Mouse (Mus musculus) layer of hippocampus, adult 18-20 months (tissue): ENCODE data around the gene Nfkbib. TPM values are rescaled to one million over a fixed set of nuclear protein-coding genes. Genes with fewer than 3 reads are reported as not detected.
A peak's percentile ranks its signal among the peaks of the same experiment; 100 is the strongest.

ENCODE experiments used
- DNase-seq, 2 experiments: peaks; one replicate each; pipeline ENCODE4 v3.0.0; 2022; ENCODE audit warnings: low spot score in 2 of 2
- total RNA-seq, 2 experiments: library from RNA; stranded (reverse); gene quantifications; 2 replicates each; pipeline ENCODE4 v1.2.3; 2021

Gene Nfkbib
- total RNA-seq, 2 experiments from 2014 or later = 29.0 to 29.2 TPM

- no peak for DNase-seq
These were observed 3.0 kb upstream of the Nfkbib start for GRCm38 (mm10) chr7:28770309-28770708.

- DNase-seq = no peak
These were observed 2.2 kb upstream of the Nfkbib start for GRCm38 (mm10) chr7:28769414-28769958.

GRCm38 (mm10) chr7:28766910-28767309, 402 bp downstream of the Nfkbib start:
- DNase-seq = no peak

- DNase-seq = peak; percentile 98 to 100
These were observed 986 bp downstream of the Nfkbib start, which contains the start of gene Sirt2 for GRCm38 (mm10) chr7:28766173-28766879. Sirt2 (plus strand) TSS chr7:28766735.

GRCm38 (mm10) chr7:28765211-28765610, 2.1 kb downstream of the Nfkbib start:
- DNase-seq = no peak

GRCm38 (mm10) chr7:28761907-28762306, 5.4 kb downstream of the Nfkbib start:
- DNase-seq = no peak

GRCm38 (mm10) chr7:28758623-28759022, 8.7 kb downstream of the Nfkbib start:
- DNase-seq = no peak

GRCm38 (mm10) chr7:28756079-28756478, 11.2 kb downstream of the Nfkbib start, which contains the start of gene Ccer2:
Ccer2 (plus strand) TSS chr7:28756174.
- DNase-seq = no peak

GRCm38 (mm10) chr7:28749935-28750334, 17.4 kb downstream of the Nfkbib start:
- DNase-seq = no peak

- DNase-seq = peak; percentile 96 to 99
These were observed 25.4 kb downstream of the Nfkbib start, which contains the start of the genes Mrps12 and Sars2 for GRCm38 (mm10) chr7:28741709-28742438. Mrps12 (minus strand) TSS chr7:28741820. Sars2 (plus strand) TSS chr7:28741992.

GRCm38 (mm10) chr7:28741368-28741708, 26.0 kb downstream of the Nfkbib start:
- DNase-seq = peak in 1 of 2 experiments; percentile 20

GRCm38 (mm10) chr7:28740949-28741348, 26.4 kb downstream of the Nfkbib start:
- no peak for DNase-seq

- no peak for DNase-seq
These were observed 27.5 kb downstream of the Nfkbib start for GRCm38 (mm10) chr7:28739829-28740228.

GRCm38 (mm10) chr7:28735701-28736100, 31.6 kb downstream of the Nfkbib start:
- DNase-seq = no peak

- no peak for DNase-seq
These were observed 34.1 kb downstream of the Nfkbib start for GRCm38 (mm10) chr7:28733211-28733610.

GRCm38 (mm10) chr7:28732341-28733142, 34.8 kb downstream of the Nfkbib start:
- DNase-seq = peak in 1 of 2 experiments; percentile 45

- peak; percentile 68 to 77 for DNase-seq
These were observed 39.5 kb downstream of the Nfkbib start for GRCm38 (mm10) chr7:28727649-28728340.

GRCm38 (mm10) chr7:28726600-28726999, 40.7 kb downstream of the Nfkbib start:
- DNase-seq = peak; percentile 82 to 87

- DNase-seq = no peak
These were observed 42.7 kb downstream of the Nfkbib start for GRCm38 (mm10) chr7:28724613-28725012.

- DNase-seq = no peak
These were observed 45.2 kb downstream of the Nfkbib start for GRCm38 (mm10) chr7:28722079-28722478.
